Mouse (Mus musculus) cerebellum, adult 2 months (tissue): ENCODE measurements around the gene Nudt17.
"Not testable (repeated sequence)": the region's sequence is repeated elsewhere in the genome, so short reads cannot be mapped to it uniquely, and the experiment has no call there.

Experiments
- CTCF ChIP-seq: fragments of 200-500 bp; IDR thresholded peaks from 2 replicates; pipeline ENCODE4 v1.5.1; 2011; ENCODE audit warnings: low read depth, mild to moderate bottlenecking, control low read depth, low read length, moderate library complexity, borderline replicate concordance; ENCODE audit not compliant: insufficient read depth
- POLR2A ChIP-seq: fragments of 200-500 bp; IDR thresholded peaks from 2 replicates; pipeline ENCODE4 v1.6.1; 2011; ENCODE audit warnings: low read length, control low read depth, borderline replicate concordance; ENCODE audit not compliant: insufficient read depth

DNA sequence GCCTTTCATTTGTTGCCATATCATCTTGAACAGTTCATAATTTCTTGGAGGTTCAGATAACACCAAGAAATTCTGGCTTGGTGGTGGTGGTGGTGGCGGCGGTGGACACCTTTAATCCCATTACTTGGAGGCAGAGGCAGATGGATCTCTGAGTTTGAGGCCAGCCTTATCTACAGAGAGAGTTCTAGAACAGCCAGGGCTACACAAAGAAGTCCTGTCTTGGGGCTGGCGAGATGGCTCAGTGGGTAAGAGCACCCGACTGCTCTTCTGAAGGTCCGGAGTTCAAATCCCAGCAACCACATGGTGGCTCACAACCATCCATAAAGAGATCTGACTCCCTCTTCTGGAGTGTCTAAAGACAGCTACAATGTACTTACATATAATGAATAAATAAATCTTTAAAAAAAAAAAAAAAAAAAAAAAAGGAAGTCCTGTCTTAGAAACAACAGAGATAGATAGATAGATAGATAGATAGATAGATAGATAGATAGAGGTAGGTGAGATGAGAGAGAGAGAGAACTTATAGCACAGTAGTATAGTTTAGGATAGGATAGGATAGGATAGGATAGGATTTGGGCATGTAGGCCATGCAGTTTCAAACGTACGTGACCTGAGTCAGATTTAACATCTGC, 42.5 kb downstream of the Nudt17 start:
- not testable (repeated sequence) for TF ChIP-seq POLR2A, CTCF
